Mouse (Mus musculus): ENCODE data around the gene Capn5.

Gene Capn5

DNA sequence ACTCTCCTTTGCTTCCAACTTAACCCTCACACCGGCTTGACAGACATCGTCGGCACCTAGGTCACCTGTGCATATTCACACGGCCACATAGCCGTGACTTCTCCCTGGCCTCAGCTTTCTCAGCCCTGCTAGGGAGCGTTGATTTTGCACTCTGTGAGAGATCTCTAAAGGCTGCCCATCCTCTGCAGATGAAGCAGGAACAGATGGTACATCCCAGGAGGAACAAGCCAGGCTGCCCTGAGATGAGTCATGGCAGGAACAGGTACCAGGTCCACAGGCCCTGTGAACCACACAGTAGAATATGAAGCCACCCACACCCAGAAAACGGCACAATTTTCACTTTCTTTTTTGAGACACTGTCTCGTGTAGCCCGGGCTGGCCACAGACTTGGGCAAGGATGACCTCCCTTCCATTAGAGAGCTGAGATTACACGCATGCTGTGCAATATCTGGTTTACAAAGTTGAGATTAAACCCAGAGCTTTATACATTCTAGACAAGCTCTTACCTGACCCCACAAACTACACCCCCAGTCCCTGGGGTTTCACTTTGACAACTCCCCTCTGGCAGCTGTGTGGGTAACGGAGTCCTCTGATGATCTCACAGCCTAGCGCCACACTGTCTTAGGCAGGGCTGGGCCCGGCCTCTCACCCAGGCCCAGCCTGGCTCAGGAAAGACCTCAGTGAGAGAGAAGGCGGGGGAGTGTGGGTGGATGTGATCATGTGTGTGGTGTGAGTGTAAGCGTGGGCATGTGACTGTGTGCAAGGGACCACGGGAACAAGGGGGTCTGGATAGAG, 69.2 kb downstream of the Capn5 start:
- DNase-seq, result peak in 1 of 2 experiments; percentile 55

DNA sequence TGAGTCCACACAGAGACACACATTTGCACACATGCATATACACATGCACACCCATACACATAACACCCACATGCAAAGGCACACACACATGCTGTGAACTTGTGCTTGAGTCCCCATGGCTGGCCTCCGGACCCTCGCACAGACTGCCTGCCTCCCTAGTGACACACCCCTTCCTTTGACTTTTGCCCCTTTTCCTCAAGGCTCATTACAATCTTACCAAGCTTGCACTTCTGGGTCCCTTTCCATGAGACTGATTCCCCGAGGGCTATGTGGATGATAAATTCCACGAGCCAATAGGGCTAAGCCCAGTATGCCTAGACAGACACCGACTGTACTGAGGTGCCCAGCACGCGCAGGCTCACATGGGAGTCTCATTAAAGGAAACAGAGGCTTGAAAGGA, 71.8 kb downstream of the Capn5 start:
- DNase-seq, result no peak

DNA sequence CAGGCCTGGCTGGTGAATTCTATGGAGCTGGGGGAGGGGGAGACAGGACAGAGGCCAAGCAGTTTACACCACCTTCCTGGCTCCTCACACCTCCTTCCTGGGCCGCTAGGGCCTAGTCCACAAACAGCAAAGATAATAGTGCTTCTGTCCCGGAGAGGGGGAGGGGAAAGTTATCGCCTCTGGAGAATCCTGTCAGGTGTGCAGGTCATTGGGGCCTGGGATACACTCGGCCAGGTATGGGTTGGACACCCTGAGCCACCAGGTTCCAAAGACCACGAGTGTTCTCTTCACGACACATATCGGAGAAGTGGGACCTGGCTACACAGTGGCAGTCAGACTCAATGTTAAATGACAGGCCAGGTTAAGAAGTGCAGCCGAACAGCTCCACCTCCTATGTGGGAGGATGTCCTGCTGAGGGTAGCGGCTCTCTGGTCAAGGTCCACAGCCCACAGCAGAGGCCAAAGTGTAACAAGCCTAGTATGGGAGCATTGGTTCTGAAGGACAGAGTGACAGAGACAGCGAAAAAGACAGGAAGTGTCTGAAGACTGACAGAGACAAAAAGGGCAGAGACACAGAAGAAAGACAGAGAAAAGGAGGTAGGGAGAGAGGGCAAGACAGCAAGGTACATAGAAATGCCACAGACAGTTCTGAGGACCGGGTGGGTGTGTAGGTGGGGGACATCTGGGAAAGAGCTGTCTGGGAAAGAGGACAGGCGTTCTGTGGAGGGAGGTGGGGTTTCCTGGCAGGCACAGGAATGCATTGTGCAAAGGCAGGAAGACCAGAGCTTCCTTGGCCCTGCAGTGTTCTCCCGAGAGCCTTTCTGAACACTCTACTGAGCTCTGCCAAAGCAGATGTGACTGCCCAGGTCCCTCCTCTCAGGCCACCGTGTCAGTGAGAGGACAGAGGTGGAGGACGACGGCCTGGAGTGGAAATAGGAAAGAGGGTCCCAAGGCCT, 73.3 kb downstream of the Capn5 start:
- DNase-seq, result no peak

DNA sequence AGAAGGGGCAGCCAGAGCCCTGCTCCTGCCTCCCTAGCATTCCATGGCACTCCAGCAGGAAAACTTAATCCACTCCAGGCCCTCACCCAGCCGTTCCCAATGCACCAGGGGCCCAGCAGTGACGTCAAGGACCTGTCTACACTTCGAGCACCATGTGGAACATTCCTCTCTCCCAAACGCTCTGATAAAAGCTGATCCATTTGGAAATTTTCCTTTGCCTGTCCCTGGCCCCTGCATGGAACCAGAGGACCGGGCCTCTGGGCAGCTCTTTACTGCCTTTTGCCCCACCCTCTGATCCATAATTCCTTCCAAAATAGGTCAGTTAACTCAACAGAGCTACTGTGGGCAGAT, 74.2 kb downstream of the Capn5 start:
- DNase-seq, result no peak

DNA sequence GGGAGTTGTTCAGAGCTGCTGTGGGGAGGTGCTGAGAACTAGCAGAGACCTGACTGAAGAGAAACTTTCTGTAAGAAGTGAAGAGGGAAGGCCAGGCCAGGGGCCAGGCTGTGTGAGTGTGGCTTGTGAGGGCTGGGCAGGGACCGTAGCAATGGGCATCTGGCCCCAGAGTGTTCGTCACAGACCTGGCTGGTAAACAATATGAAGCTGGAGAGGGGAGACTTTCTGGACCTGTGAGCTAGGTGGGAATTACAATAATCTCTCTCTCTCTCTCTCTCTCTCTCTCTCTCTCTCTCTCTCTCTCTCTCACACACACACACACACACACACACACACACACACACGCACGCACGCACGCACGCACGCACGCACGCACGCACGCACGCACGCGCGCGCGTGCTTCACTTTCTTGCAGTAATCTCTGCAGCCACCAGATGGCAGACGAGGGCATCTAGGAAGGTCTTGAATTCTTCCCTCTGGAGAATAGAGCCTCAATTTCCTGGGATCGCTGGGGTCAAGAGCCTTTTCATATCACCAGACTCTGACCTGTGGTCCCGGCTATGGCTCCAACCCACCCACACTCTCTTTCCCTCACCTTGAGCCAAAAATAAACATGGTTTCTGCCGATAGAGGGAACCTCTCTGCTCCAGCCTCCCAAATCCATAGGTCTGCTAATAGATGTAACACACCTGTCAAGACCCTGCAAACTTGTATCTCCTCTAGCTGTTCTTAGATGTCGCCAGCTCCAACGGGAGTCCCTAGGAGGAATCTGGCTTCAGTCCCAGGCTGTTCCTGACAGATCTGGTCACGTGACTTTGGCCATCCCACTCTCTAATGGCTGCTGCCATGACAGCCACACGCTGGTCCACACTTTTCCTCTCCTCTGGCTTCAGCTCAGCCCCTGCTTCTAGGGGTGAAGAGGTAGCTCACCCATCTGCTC, 74.8 kb downstream of the Capn5 start:
- DNase-seq, result peak; percentile 93 to 97

DNA sequence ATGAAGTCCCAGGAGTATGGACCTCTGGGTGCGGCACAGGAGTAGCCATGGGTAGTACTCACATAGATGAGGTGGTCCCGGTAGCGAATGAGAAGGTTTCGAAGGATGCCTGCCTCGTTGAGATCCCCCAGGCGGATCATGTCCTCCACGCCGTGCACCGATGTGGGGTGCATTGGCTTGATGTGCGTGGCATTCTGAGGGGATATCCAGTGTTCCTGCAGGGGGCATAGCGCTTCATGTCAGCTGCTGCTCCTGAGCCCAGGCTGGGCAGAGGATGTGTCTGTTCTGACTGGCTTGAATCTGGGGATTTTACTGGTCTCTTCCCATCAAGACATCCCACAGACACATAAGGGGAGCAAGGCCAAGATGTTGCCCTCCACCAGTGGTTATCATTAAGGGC, 75.6 kb downstream of the Capn5 start:
- no peak for DNase-seq

DNA sequence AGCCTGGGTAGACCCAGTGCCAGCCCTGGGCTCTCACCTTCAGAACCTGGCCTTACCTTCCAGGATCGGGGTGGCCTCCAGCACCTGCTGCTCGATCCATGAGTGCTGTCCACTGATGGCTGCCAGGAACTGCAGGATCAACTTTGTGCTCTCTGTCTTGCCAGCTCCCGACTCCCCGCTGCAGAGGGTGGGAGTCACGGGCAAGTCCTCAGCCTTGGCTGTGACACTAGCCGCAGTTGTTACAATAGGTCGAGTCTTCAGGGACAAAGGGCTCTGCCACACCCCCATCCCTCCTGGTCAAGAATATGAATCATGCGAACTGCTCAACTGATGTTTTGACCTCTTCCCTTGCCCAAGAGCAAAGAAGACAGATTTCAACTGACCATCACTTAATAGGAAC, 80.5 kb downstream of the Capn5 start:
- DNase-seq, result no peak

DNA sequence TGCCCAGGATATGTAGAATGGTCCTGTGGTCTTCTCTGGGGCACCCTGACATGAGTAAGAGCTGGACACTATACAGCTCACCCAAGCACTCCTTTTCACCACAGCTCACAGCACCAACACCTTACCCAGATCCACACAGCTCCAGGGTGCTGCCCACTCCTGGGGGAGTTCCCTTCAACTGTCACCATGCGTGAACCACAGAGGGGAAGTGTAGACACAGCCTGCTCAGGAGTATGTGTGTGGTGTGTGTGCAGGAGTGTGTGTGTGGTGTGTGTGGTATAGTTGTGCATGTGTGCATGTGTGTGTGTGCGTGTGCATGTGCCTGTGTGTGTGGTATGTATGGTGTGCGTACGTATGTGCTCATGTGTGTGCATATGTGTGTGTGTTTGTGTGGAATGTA, 82.2 kb downstream of the Capn5 start:
- no peak for DNase-seq

DNA sequence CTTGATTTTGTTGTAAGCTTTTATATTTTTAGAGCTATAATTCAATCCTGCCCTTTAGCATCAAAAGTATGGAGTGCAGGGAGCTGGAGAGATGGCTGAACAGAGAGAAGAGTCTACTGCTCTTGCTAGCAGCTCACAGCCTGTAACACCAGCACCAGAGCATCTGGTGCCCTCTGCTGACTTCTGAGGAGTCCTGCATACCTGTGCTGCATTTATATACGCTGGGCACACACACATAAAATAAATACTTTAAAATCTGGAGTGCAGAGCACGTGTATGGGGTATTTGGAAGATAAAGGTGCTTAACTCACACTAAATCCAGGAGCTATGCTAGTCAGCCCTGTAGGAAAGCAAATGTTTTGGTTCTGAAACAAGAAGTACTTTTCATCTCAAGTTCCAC, 91.7 kb downstream of the Capn5 start:
- no peak for DNase-seq

DNA sequence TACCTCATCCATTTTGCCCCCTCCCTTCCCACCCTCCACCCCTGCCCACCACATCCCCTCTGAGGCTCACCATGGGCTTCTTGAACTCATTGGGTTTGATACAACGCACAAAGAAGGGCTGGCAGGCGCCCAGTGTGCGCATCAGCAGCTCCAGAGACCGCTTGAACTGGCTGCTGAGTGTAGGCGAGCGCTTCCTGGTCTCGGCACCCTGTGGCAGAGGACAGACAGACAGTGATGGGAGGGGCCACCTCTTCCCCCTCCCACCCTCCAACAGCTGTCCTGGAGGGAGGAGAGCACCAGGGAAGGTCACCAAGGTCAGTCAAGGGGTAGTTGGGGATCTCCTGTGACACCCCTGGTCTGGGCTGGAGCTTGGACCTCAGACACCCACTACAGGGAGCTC, 92.8 kb downstream of the Capn5 start:
- no peak for DNase-seq

DNA sequence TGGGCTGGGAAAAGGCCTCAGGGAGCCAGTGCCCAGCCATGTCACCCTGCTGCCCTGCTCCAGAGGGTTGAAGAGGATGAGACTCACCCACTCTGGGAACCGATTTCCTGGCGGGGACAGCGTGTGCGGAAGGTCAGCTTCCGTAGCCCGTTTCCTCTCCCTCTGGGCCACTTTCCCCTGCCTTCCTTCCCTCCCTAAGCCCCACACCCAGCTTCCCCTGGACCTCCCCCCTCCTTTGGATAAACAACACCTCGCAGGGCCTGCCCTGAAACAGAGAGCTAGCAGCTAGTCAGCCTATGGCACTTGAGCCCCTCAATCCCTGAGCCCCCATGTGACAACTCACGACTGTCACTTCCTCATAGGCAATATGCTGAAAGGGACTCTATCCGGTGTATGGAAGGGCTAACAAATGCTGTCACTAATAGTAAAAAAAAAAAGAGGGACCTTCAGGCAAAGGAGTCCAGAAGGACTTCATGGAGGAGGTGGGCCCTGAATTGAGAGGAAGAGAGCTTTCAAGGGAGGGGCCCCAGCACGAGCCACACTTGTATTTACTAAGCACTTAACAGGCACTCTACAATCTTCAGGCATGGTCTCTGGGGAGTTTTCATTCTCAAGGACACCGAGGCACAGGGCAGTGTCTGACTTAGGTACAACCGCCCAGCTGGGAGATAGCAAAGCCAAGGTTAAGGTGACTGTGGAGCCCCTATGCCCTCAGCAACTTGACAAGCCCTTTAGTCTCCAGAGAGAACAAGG, 93.4 kb downstream of the Capn5 start:
- DNase-seq, result no peak

DNA sequence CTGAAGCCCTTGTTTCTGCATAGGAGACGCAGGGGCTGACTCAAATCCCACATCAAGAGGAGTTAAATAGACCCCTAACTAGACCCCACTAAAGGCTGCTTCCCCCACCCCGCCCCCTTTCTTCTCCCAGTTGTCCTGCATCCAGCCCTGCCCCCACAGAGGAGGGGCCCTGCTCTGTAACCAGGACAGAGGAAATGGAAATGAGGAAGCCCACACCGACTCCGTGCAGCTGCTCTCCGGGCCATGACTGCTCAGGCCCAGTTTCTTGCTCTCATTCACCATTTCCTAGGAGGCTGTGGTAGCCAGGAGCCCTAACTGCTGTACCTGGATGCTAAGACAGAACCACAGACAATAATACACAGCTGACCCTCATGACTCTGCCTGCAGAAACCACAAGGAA, 95.7 kb downstream of the Capn5 start:
- DNase-seq, result no peak

DNA sequence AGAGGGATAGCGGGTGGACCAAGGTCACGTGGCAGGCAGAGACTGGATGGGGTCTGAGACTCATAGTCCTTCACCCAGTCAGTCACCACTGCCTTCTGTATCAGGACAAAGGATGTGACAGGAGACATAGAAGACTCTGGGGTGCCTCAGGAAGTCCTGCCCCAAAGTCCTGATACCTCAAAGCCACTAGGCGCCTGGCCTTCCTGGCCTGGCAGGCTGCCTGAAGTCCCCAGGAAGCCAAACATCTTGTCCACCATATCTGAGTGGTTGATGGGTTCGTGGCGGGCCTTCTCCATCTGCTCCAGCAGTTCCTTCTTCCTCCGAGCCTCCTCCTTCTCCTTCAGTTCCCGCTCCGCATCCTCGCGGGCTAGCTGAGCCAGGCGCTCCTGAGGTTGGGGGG, 100.6 kb downstream of the Capn5 start:
- no peak for DNase-seq

DNA sequence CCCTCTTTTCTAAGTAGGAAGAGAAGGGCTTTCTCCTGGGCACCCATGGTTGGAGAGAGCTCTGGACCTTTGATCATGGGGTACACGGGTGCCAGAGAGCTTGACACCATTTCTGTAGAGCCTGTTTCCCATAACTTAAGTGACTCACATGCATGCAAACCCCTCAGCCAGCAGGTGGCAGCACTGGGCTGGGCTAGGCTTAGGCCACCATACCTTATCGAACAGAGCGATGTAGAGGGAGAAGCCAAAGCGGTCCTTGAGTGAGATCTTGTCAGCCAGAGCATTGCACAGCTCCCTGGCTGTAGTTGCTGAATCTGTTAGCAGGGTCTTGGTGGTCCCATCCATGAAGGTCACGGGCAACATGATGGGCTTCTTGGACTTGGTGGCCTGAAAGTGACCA, 106.5 kb downstream of the Capn5 start:
- DNase-seq, result peak; percentile 88 to 92
